Mouse (Mus musculus): ENCODE measurements around the gene Polh. TPM values are rescaled to one million over a fixed set of nuclear protein-coding genes. Genes with fewer than 3 reads are reported as not detected.

Gene Polh
- total and polyA plus RNA-seq, 3 experiments: 22.2 to 30.8 TPM; not detected in 1

DNA sequence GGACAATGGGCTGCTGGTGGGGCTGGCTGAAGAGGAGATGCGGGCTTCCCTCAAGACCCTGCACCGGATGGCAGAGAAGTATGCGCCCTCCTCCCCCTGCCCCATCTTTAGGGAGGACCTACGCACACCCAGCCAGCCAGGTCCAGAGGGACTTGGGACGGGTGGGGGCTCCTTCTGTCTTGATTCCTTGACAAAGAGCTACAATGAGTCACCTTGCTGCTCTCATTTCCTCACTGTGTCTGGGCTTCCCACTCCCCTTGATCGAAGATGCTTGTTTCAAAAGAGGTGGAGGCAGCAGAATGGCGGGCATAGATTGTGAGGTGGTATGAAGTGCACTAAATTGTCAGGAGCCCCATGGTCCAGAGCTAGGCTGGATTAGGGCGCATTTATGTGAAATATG is 38.1 kb downstream of the Polh start:
- no peak for TF ChIP-seq EP300 (IDR thresholded peaks at IDR 0.05; ENCODE audit: low read depth in 1 of 2, low read length in 2 of 2)
- no peak for TF ChIP-seq SIN3A (IDR thresholded peaks at IDR 0.05; ENCODE audit: low read length)
- TF ChIP-seq TBP (IDR thresholded peaks at IDR 0.05; ENCODE audit: low read depth, low read length): no peak
- no peak for TF ChIP-seq ELF1 (IDR thresholded peaks at IDR 0.05; ENCODE audit: low read depth, low read length)
- no peak for TF ChIP-seq POLR2AphosphoS5 (IDR thresholded peaks at IDR 0.05; ENCODE audit: borderline replicate concordance, low read depth, low read length)
- no peak for TF ChIP-seq ZC3H11A (IDR thresholded peaks at IDR 0.05; ENCODE audit: low read depth, low read length)
- TF ChIP-seq GABPA (IDR thresholded peaks at IDR 0.05; ENCODE audit: low read depth, low read length): no peak
- no peak for TF ChIP-seq SMC3 (IDR thresholded peaks at IDR 0.05; ENCODE audit: low read depth, low read length)
- no peak for TF ChIP-seq ZNF384 (IDR thresholded peaks at IDR 0.05; ENCODE audit: low read depth, low read length)
- no peak for TF ChIP-seq ETS1 (IDR thresholded peaks at IDR 0.05; ENCODE audit: low read depth, low read length)
- no peak for TF ChIP-seq HCFC1 (IDR thresholded peaks at IDR 0.05; ENCODE audit: low read depth, low read length)
- TF ChIP-seq RAD21 (IDR thresholded peaks at IDR 0.05; ENCODE audit: low read depth, low read length): no peak
- no peak for TF ChIP-seq NRF1 (IDR thresholded peaks at IDR 0.05; ENCODE audit: insufficient read depth, low read depth, low read length, poor library complexity, severe bottlenecking)
- no peak for TF ChIP-seq CHD1 (IDR thresholded peaks at IDR 0.05; ENCODE audit: low read depth, low read length)
- no peak for TF ChIP-seq MYC (IDR thresholded peaks at IDR 0.05; ENCODE audit: low read depth, low read length)
- TF ChIP-seq MAX (IDR thresholded peaks at IDR 0.05; ENCODE audit: low read length): no peak
- no peak overlapping the region for H3K9ac ChIP-seq (ENCODE audit: control insufficient read depth, low read depth, low read length, poor library complexity, severe bottlenecking)
- no peak overlapping the region for H3K27ac ChIP-seq (ENCODE audit: control insufficient read depth, low read depth, low read length)
- no peak overlapping the region for H3K4me3 ChIP-seq (ENCODE audit: control insufficient read depth in 1 of 2, insufficient read depth in 1 of 2, low read depth in 2 of 2, low read length in 2 of 2)
- H3K36me3 ChIP-seq (ENCODE audit: control insufficient read depth in 1 of 2, insufficient read depth in 2 of 2, low read length in 2 of 2): peaks cover 0 to 19% of the 10 kb centered on the region in 2 experiments; a peak in 3 of 4 replicates
- peaks cover 9% of the 10 kb centered on the region for H3K79me2 ChIP-seq (ENCODE audit: control insufficient read depth, insufficient read depth, low read length, poor library complexity)
- peaks cover 16 to 27% of the 10 kb centered on the region in 2 experiments; a peak in 3 of 4 replicates for H3K4me1 ChIP-seq (ENCODE audit: control insufficient read depth in 1 of 2, insufficient read depth in 2 of 2, low read length in 2 of 2)
- no peaks in the 10 kb centered on the region for H3K9me3 ChIP-seq (replicated peaks; ENCODE audit: insufficient read depth, low read length)
- DNase-seq (ENCODE audit: low read depth, low spot score): no peak
- H3K27me3 ChIP-seq (ENCODE audit: control insufficient read depth in 1 of 2, insufficient read depth in 2 of 2, low read length in 2 of 2): no peaks in the 10 kb centered on the region

- Histone ChIP-seq H3K4me1 (ENCODE audit: control insufficient read depth in 1 of 2, insufficient read depth in 2 of 2, low read length in 2 of 2) (peaks cover 18 to 30% of the 10 kb centered on the region in 2 experiments; a peak in 3 of 4 replicates), H3K79me2 (ENCODE audit: control insufficient read depth, insufficient read depth, low read length, poor library complexity) (peaks cover 9% of the 10 kb centered on the region), H3K27me3 (ENCODE audit: control insufficient read depth in 1 of 2, insufficient read depth in 2 of 2, low read length in 2 of 2) (no peaks in the 10 kb centered on the region), H3K9ac (ENCODE audit: control insufficient read depth, low read depth, low read length, poor library complexity, severe bottlenecking) (peak overlapping the region; percentile 57), H3K27ac (ENCODE audit: control insufficient read depth, low read depth, low read length) (peak overlapping the region; percentile 76), H3K36me3 (ENCODE audit: control insufficient read depth in 1 of 2, insufficient read depth in 2 of 2, low read length in 2 of 2) (peaks cover 0 to 20% of the 10 kb centered on the region in 2 experiments; a peak in 3 of 4 replicates), H3K4me3 (ENCODE audit: control insufficient read depth in 1 of 2, insufficient read depth in 1 of 2, low read depth in 2 of 2, low read length in 2 of 2) (peak overlapping the region; percentile 44 to 84), H3K9me3 (replicated peaks; ENCODE audit: insufficient read depth, low read length) (no peaks in the 10 kb centered on the region)
- DNase-seq (ENCODE audit: low read depth, low spot score): peak; percentile 78
- TF ChIP-seq ZNF384 (IDR thresholded peaks at IDR 0.05; ENCODE audit: low read depth, low read length) (no peak), MAFK (IDR thresholded peaks at IDR 0.05; ENCODE audit: borderline replicate concordance, low read depth, low read length) (no peak), MEF2A (IDR thresholded peaks at IDR 0.05; ENCODE audit: extremely low read depth, insufficient replicate concordance, low read depth, low read length, poor library complexity, severe bottlenecking) (no peak), RCOR1 (IDR thresholded peaks at IDR 0.05; ENCODE audit: low read depth, low read length) (no peak), ELF1 (IDR thresholded peaks at IDR 0.05; ENCODE audit: low read depth, low read length) (no peak), NRF1 (IDR thresholded peaks at IDR 0.05; ENCODE audit: insufficient read depth, low read depth, low read length, poor library complexity, severe bottlenecking) (no peak), TBP (IDR thresholded peaks at IDR 0.05; ENCODE audit: low read depth, low read length) (peak; percentile 8; the same call in 1 of the 2 replicates), TCF12 (IDR thresholded peaks at IDR 0.05; ENCODE audit: low read depth, low read length) (no peak; the same call in 1 of the 2 replicates), POLR2AphosphoS5 (IDR thresholded peaks at IDR 0.05; ENCODE audit: borderline replicate concordance, low read depth, low read length) (no peak), MYC (IDR thresholded peaks at IDR 0.05; ENCODE audit: low read depth, low read length) (no peak), SMC3 (IDR thresholded peaks at IDR 0.05; ENCODE audit: low read depth, low read length) (no peak), BHLHE40 (IDR thresholded peaks at IDR 0.05; ENCODE audit: borderline replicate concordance, low read depth, low read length) (no peak), ZC3H11A (IDR thresholded peaks at IDR 0.05; ENCODE audit: low read depth, low read length) (no peak), SIN3A (IDR thresholded peaks at IDR 0.05; ENCODE audit: low read length) (peak; percentile 85), CTCF (IDR thresholded peaks at IDR 0.05 in 2 of 3, conservative IDR thresholded peaks at IDR 0.05 in 1 of 3; ENCODE audit: control insufficient read depth in 1 of 3, insufficient read depth in 1 of 3, low read depth in 2 of 3, low read length in 3 of 3, poor library complexity in 1 of 3, severe bottlenecking in 1 of 3) (no peak), ZKSCAN1 (IDR thresholded peaks at IDR 0.05; ENCODE audit: low read depth, low read length) (no peak), POLR2AphosphoS2 (IDR thresholded peaks at IDR 0.05; ENCODE audit: low read length) (no peak; the same call in 1 of the 2 replicates), GABPA (IDR thresholded peaks at IDR 0.05; ENCODE audit: low read depth, low read length) (no peak), MYB (IDR thresholded peaks at IDR 0.05; ENCODE audit: low read depth, low read length) (no peak), E2F4 (IDR thresholded peaks at IDR 0.05; ENCODE audit: borderline replicate concordance, low read depth, low read length) (no peak), CHD1 (IDR thresholded peaks at IDR 0.05; ENCODE audit: low read depth, low read length) (no peak), RAD21 (IDR thresholded peaks at IDR 0.05; ENCODE audit: low read depth, low read length) (no peak), GATA1 (IDR thresholded peaks at IDR 0.05; ENCODE audit: low read depth, low read length) (0 out of 2 replicates have a peak, but pooled peaks have one; percentile 28), HCFC1 (IDR thresholded peaks at IDR 0.05; ENCODE audit: low read depth, low read length) (no peak), ZMIZ1 (IDR thresholded peaks at IDR 0.05; ENCODE audit: low read depth, low read length) (no peak)
These were observed 39.5 kb downstream of the Polh start for GRCm38 (mm10) chr17:46162951-46163421.
